Mouse (Mus musculus) E14TG2a.4 (cell line): ENCODE results near the gene Spata31d1d.
A peak's percentile ranks its signal among the peaks of the same experiment; 100 is the strongest.

Experiments
- H3K27me3 ChIP-seq: 2 replicates; pipeline ENCODE4 v1.6.1; 2014; ENCODE audit warnings: low read length, control low read depth; ENCODE audit not compliant: insufficient read depth
- H3K36me3 ChIP-seq: 2 replicates; pipeline ENCODE4 v1.6.1; 2014; ENCODE audit warnings: low read length, control low read depth; ENCODE audit not compliant: insufficient read depth
- H3K4me1 ChIP-seq: replicated peaks from 2 replicates; pipeline ENCODE4 v1.6.1; 2014; ENCODE audit warnings: low read depth, low read length, control low read depth
- H3K4me3 ChIP-seq: replicated peaks from 2 replicates; pipeline ENCODE4 v1.5.1; 2014; ENCODE audit warnings: mild to moderate bottlenecking, low read length
- H3K9me3 ChIP-seq: 2 replicates; pipeline ENCODE4 v1.6.1; 2014; ENCODE audit warnings: low read length, control low read depth
- CTCF ChIP-seq: conservative IDR thresholded peaks from 2 replicates; pipeline ENCODE4 v1.5.1; 2014; ENCODE audit warnings: low read length
- NANOG ChIP-seq: IDR thresholded peaks from 2 replicates; pipeline ENCODE4 v1.6.1; 2014; ENCODE audit warnings: borderline replicate concordance, low read length, mixed read lengths
- POU5F1 ChIP-seq: IDR thresholded peaks from 2 replicates; pipeline ENCODE4 v1.6.1; 2014; ENCODE audit warnings: low read length, borderline replicate concordance

Gene Spata31d1d

GRCm38 (mm10) chr13:59694008-59694407, 37.5 kb downstream of the Spata31d1d start, which contains the start of gene 4921517D22Rik:
Gene 4921517D22Rik (minus strand): TSS chr13:59694108.
- Histone ChIP-seq H3K27me3 (no peaks in the 10 kb centered on the region), H3K4me3 (no peak within 1 kb of the TSS), H3K36me3 (no peaks in the 10 kb centered on the region), H3K4me1 (peaks cover 13% of the 10 kb centered on the region), H3K9me3 (peaks cover 5% of the 10 kb centered on the region)
- TF ChIP-seq POU5F1 (no peak), NANOG (no peak), CTCF (no peak)

GRCm38 (mm10) chr13:59691478-59691877, 40.1 kb downstream of the Spata31d1d start:
- Histone ChIP-seq H3K4me1 (peaks cover 13% of the 10 kb centered on the region), H3K4me3 (no peak overlapping the region), H3K27me3 (no peaks in the 10 kb centered on the region), H3K36me3 (no peaks in the 10 kb centered on the region), H3K9me3 (peaks cover 5% of the 10 kb centered on the region)
- TF ChIP-seq NANOG (no peak), POU5F1 (no peak), CTCF (no peak)

GRCm38 (mm10) chr13:59690576-59690975, 41.0 kb downstream of the Spata31d1d start:
- Histone ChIP-seq H3K27me3 (no peaks in the 10 kb centered on the region), H3K4me3 (no peak overlapping the region), H3K36me3 (no peaks in the 10 kb centered on the region), H3K9me3 (peaks cover 5% of the 10 kb centered on the region), H3K4me1 (peaks cover 15% of the 10 kb centered on the region)
- TF ChIP-seq CTCF (peak; percentile 25; the same call in 1 of the 2 replicates), NANOG (no peak)

- Histone ChIP-seq H3K36me3 (no peaks in the 10 kb centered on the region), H3K4me1 (peaks cover 22% of the 10 kb centered on the region), H3K27me3 (no peaks in the 10 kb centered on the region), H3K9me3 (peaks cover 5% of the 10 kb centered on the region), H3K4me3 (no peak overlapping the region)
- TF ChIP-seq NANOG: no peak
- no peak for TF ChIP-seq POU5F1
- no peak for TF ChIP-seq CTCF
Observed at GRCm38 (mm10) chr13:59689843-59690242, 41.7 kb downstream of the Spata31d1d start.

- peaks cover 25% of the 10 kb centered on the region for H3K4me1 ChIP-seq
- peaks cover 5% of the 10 kb centered on the region for H3K9me3 ChIP-seq
- H3K36me3 ChIP-seq: no peaks in the 10 kb centered on the region
- H3K27me3 ChIP-seq: no peaks in the 10 kb centered on the region
- H3K4me3 ChIP-seq: no peak overlapping the region
- TF ChIP-seq NANOG: no peak
- no peak for TF ChIP-seq CTCF
- no peak for TF ChIP-seq POU5F1
Observed at GRCm38 (mm10) chr13:59689313-59689712, 42.2 kb downstream of the Spata31d1d start.

GRCm38 (mm10) chr13:59688338-59688770, 43.2 kb downstream of the Spata31d1d start:
- peaks cover 5% of the 10 kb centered on the region for H3K9me3 ChIP-seq
- no peaks in the 10 kb centered on the region for H3K27me3 ChIP-seq
- peaks cover 25% of the 10 kb centered on the region for H3K4me1 ChIP-seq
- no peak for TF ChIP-seq CTCF
- TF ChIP-seq POU5F1: no peak
- no peak for TF ChIP-seq NANOG
- H3K4me3 ChIP-seq: no peak overlapping the region
- H3K36me3 ChIP-seq: no peaks in the 10 kb centered on the region

GRCm38 (mm10) chr13:59685236-59685635, 46.3 kb downstream of the Spata31d1d start:
- H3K4me3 ChIP-seq: no peak overlapping the region
- H3K36me3 ChIP-seq: no peaks in the 10 kb centered on the region
- TF ChIP-seq NANOG (no peak), CTCF (no peak), POU5F1 (no peak)
- H3K9me3 ChIP-seq: no peaks in the 10 kb centered on the region
- H3K4me1 ChIP-seq: peaks cover 33% of the 10 kb centered on the region
- H3K27me3 ChIP-seq: no peaks in the 10 kb centered on the region

- Histone ChIP-seq H3K9me3 (no peaks in the 10 kb centered on the region), H3K4me3 (peak overlapping the region; percentile 52; the same call in 1 of the 2 replicates), H3K27me3 (no peaks in the 10 kb centered on the region), H3K4me1 (peaks cover 55% of the 10 kb centered on the region), H3K36me3 (no peaks in the 10 kb centered on the region)
- TF ChIP-seq CTCF (no peak), POU5F1 (no peak), NANOG (no peak)
Observed at GRCm38 (mm10) chr13:59682629-59683028, 48.9 kb downstream of the Spata31d1d start.

GRCm38 (mm10) chr13:59679908-59680307, 51.6 kb downstream of the Spata31d1d start:
- no peak for TF ChIP-seq POU5F1
- no peak for TF ChIP-seq CTCF
- TF ChIP-seq NANOG: no peak
- Histone ChIP-seq H3K27me3 (no peaks in the 10 kb centered on the region), H3K4me1 (peaks cover 58% of the 10 kb centered on the region), H3K9me3 (no peaks in the 10 kb centered on the region), H3K36me3 (no peaks in the 10 kb centered on the region), H3K4me3 (peak overlapping the region; percentile 50)

- no peak for TF ChIP-seq CTCF
- TF ChIP-seq POU5F1: no peak
- no peak for TF ChIP-seq NANOG
- Histone ChIP-seq H3K36me3 (no peaks in the 10 kb centered on the region), H3K4me1 (peaks cover 60% of the 10 kb centered on the region), H3K9me3 (no peaks in the 10 kb centered on the region), H3K4me3 (peak overlapping the region; percentile 50), H3K27me3 (0 out of 2 replicates have a peak, but pooled peaks cover 3% of the 10 kb centered on the region)
Observed at GRCm38 (mm10) chr13:59679306-59679705, 52.2 kb downstream of the Spata31d1d start.
